Mouse (Mus musculus) ES-Bruce4 (cell line): Measurements from ENCODE around the gene Gas6.

ENCODE experiments used
- CTCF ChIP-seq: IDR thresholded peaks from one replicate; pipeline ENCODE4 v1.8.1; 2011; ENCODE audit warnings: low read depth, low read length
- POLR2A ChIP-seq: IDR thresholded peaks from one replicate; pipeline ENCODE4 v1.8.1; 2011; ENCODE audit warnings: low read length; ENCODE audit not compliant: insufficient read depth

DNA sequence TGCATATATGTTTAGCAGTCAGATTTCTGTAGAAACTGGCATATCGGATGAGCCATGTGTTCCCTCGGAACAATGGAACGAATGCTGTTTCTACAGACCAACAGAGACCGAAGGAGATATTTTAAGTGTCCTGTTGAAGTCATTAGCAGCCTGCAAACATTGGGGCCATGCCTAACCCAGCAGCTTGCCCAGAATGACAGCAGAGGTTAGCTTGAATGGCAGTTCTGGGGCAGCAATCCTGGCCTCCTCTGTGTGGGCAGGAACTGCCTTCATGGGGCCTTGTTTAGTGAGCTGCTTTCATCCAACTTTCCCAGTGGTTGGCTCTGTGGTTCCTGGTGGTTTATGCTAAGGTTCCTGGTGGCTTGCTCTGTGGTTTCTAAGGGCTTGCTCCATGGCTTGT is 34.9 kb downstream of the Gas6 start:
- TF ChIP-seq CTCF = no peak
- TF ChIP-seq POLR2A = no peak
